ENCODE assay signal across 9 mouse cellular contexts in the genomic region with DNA sequence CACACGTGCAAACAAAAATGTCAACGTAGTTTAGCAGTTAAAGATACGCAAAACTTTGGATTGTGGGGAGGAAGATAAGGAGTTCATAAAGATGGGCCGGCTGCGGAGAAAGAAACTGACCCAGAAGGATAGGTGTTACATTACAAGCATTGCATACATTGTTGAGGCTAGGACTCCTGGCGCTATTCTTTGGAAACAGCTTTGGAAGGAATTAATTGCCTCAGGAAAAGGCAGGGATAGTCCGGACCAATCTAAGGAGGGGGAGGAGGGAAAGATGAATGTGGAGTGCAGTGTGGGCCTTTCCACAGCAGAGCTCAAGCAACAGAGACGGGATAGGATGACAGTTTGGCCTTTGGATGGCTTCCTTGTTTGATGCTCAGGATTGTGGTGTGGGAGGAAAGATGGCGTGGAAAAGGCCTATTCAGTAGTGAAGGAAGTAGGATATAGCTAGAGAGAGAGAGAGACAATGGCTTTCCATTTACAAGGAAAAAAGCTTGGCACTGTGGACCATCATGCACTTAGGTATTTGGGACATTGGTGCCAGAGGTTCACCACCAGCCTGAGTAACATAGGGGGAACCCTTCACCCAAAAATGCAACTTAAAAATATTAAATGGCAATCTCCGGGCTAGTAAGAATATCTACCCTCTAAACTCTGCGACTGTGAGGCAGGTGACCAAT. TPM values are rescaled to one million over a fixed set of nuclear protein-coding genes. Genes with fewer than 3 reads are reported as not detected.
DNase-seq lines count a peak whose midpoint lies in the region; ATAC-seq and TF ChIP-seq lines count a peak whose summit lies in the region.
"Had no signal": no experiment of that assay in that cellular context is flagged by ENCODE, and none has a peak within 500 bp of the region (broad histone marks: within the 10 kb centered on the region; RNA-seq: fewer than 3 reads in every experiment).

No protein-coding gene starts in this region.

- peak; percentile 5 for DNase-seq in embryo, embryonic 10.5 days (ENCODE audit: low spot score)
- DNase-seq in embryo, embryonic 9.5 days (ENCODE audit: extremely low spot score), result no peak
- no peak for DNase-seq in thymus, adult 2 months
- no peak for DNase-seq in thymus, postnatal 36 days
- DNase-seq in limb, embryonic 14.5 days (ENCODE audit: low spot score), result no peak
- no peak for DNase-seq in stomach, postnatal 0 days (ENCODE audit: low spot score)
- no peak for DNase-seq in gastrocnemius, postnatal 36 days
- no peak for DNase-seq in layer of hippocampus, adult 8-10 months (ENCODE audit: low spot score in 2 of 2)
- DNase-seq: thymus, postnatal 25 days had no signal

- H3K4me1 ChIP-seq in thymus, adult 2 months (replicated peaks; ENCODE audit: control insufficient read depth, insufficient read depth, low read length), result peaks cover 13% of the 10 kb centered on the region
- peaks cover 15% of the 10 kb centered on the region for H3K4me1 ChIP-seq in limb, embryonic 14.5 days (ENCODE audit: control insufficient read depth, insufficient read depth, low read length)
- peaks cover 7% of the 10 kb centered on the region for H3K4me1 ChIP-seq in stomach, postnatal 0 days (replicated peaks; ENCODE audit: control insufficient read depth, insufficient read depth)

- H3K4me3 ChIP-seq in thymus, adult 2 months (ENCODE audit: control insufficient read depth, insufficient read depth, low read length), result peak overlapping the region; percentile 95
- peak overlapping the region; percentile 97 for H3K4me3 ChIP-seq in limb, embryonic 14.5 days (replicated peaks; ENCODE audit: low read length)
- H3K4me3 ChIP-seq in stomach, postnatal 0 days (ENCODE audit: low read depth, low read length), result peak overlapping the region; percentile 99

- WGBS in thymus, adult 2 months, result 26% methylated on average over 11 of the region's 11 CpGs
- 30% methylated on average over 11 of the region's 11 CpGs for WGBS in limb, embryonic 14.5 days
- WGBS in stomach, postnatal 0 days, result 18% methylated on average over 11 of the region's 11 CpGs

- ATAC-seq in limb, embryonic 14.5 days (ENCODE audit: low FRiP score, low read depth), result no peak
- ATAC-seq in stomach, postnatal 0 days (ENCODE audit: low FRiP score, low TSS enrichment), result no peak

- TF ChIP-seq CTCF in thymus, adult 2 months (IDR thresholded peaks at IDR 0.05; ENCODE audit: borderline replicate concordance, control insufficient read depth, extremely low read depth, insufficient read depth, low read length, poor library complexity), result no peak
- no peak for TF ChIP-seq CTCF in stomach, postnatal 0 days (IDR thresholded peaks at IDR 0.05; ENCODE audit: low read depth)

- peak overlapping the region; percentile 93 for H3K4me2 ChIP-seq in limb, embryonic 14.5 days (replicated peaks; ENCODE audit: low read depth, low read length, severe bottlenecking)
- H3K4me2 ChIP-seq in stomach, postnatal 0 days (replicated peaks; ENCODE audit: low read depth), result peak overlapping the region; percentile 90

- peak overlapping the region; percentile 90 for H3K9ac ChIP-seq in limb, embryonic 14.5 days (ENCODE audit: low read depth, low read length, severe bottlenecking)
- H3K9ac ChIP-seq in stomach, postnatal 0 days (ENCODE audit: low read length), result peak overlapping the region; percentile 97

- H3K27me3 ChIP-seq in thymus, adult 2 months (ENCODE audit: control insufficient read depth, insufficient read depth, low read length), result no peaks in the 10 kb centered on the region
- no peaks in the 10 kb centered on the region for H3K27me3 ChIP-seq in limb, embryonic 14.5 days (ENCODE audit: control insufficient read depth, insufficient read depth, low read length)
- H3K27me3 ChIP-seq in stomach, postnatal 0 days (ENCODE audit: control insufficient read depth, insufficient read depth, low read length), result no peaks in the 10 kb centered on the region

- no peak overlapping the region for H3K27ac ChIP-seq in thymus, adult 2 months (ENCODE audit: control insufficient read depth, insufficient read depth, low read length)
- H3K27ac ChIP-seq in limb, embryonic 14.5 days (replicated peaks; ENCODE audit: low read depth, low read length), result no peak overlapping the region
- H3K27ac ChIP-seq in stomach, postnatal 0 days (replicated peaks), result peak overlapping the region; percentile 91; the same call in 1 of the 2 replicates

- H3K36me3 ChIP-seq in thymus, adult 2 months (ENCODE audit: control insufficient read depth, insufficient read depth, low read length), result no peaks in the 10 kb centered on the region; the same call in 1 of the 2 replicates
- peaks cover 5% of the 10 kb centered on the region; the same call in 1 of the 2 replicates for H3K36me3 ChIP-seq in limb, embryonic 14.5 days (ENCODE audit: control insufficient read depth, insufficient read depth, low read length)
- no peaks in the 10 kb centered on the region; the same call in 1 of the 2 replicates for H3K36me3 ChIP-seq in stomach, postnatal 0 days (ENCODE audit: control insufficient read depth, insufficient read depth, low read length)

- TF ChIP-seq EP300 in stomach, postnatal 0 days (optimal IDR thresholded peaks at IDR 0.05), result no peak

- TF ChIP-seq POLR2A in thymus, adult 2 months (IDR thresholded peaks at IDR 0.05; ENCODE audit: control insufficient read depth, extremely low read depth, insufficient read depth, low read length, poor library complexity), result no peak
- TF ChIP-seq POLR2A in limb, embryonic 14.5 days (IDR thresholded peaks at IDR 0.05; ENCODE audit: borderline replicate concordance, extremely low read depth, insufficient read depth, insufficient read length), result no peak

- H3K9me3 ChIP-seq in limb, embryonic 14.5 days (ENCODE audit: control insufficient read depth, low read length), result no peaks in the 10 kb centered on the region
- H3K9me3 ChIP-seq in stomach, postnatal 0 days (ENCODE audit: control insufficient read depth, low read length), result no peaks in the 10 kb centered on the region

- intact Hi-C loops in gastrocnemius, postnatal 36 days (cut with DNase I), result no loop called here

RNA-seq across cellular contexts. Expression of gene Clta, which starts 9.3 kb away (rescaled TPM):
- 184 and 193 TPM in 2 replicates for polyA plus RNA-seq in thymus, adult 2 months (2012; rRNA removed)
- 278 and 361 TPM in 2 replicates for polyA plus RNA-seq in limb, embryonic 14.5 days (2012; rRNA removed)
- polyA plus RNA-seq in limb, embryonic 14.5 days (2014; fragmentation: Nextera tagmentation; extraction: Ambion mirVana), result 252 and 264 TPM in 2 replicates
- polyA plus RNA-seq in stomach, postnatal 0 days (2015; fragmentation: Nextera tagmentation; extraction: Ambion mirVana), result 191 and 194 TPM in 2 replicates
- 10 to 100 TPM; 46.3 to 49.3 TPM for total RNA-seq in gastrocnemius, postnatal 36 days (2021)
- total RNA-seq in layer of hippocampus, adult 8-10 months (2022), result 100 to 1,000 TPM; 264 to 296 (median 284) TPM

RNA-seq across cellular contexts. Expression of gene Ccin, which starts 30.2 kb away (rescaled TPM):
- polyA plus RNA-seq in thymus, adult 2 months (2012; rRNA removed), result 0.11 and 0.32 TPM in 2 replicates
- 0.36 and 0.44 TPM in 2 replicates for polyA plus RNA-seq in limb, embryonic 14.5 days (2012; rRNA removed)
- 0.10 TPM in 1 of 2 replicates, not detected in the other for polyA plus RNA-seq in limb, embryonic 14.5 days (2014; fragmentation: Nextera tagmentation; extraction: Ambion mirVana)
- not detected in 2 replicates for polyA plus RNA-seq in stomach, postnatal 0 days (2015; fragmentation: Nextera tagmentation; extraction: Ambion mirVana)
- total RNA-seq in gastrocnemius, postnatal 36 days (2021), result not detected
- not detected for total RNA-seq in layer of hippocampus, adult 8-10 months (2022)

RNA-seq across cellular contexts. Expression of gene Glipr2, which starts 56.3 kb away (rescaled TPM):
- 20.6 and 23.4 TPM in 2 replicates for polyA plus RNA-seq in thymus, adult 2 months (2012; rRNA removed)
- 67.0 and 71.9 TPM in 2 replicates for polyA plus RNA-seq in limb, embryonic 14.5 days (2012; rRNA removed)
- polyA plus RNA-seq in limb, embryonic 14.5 days (2014; fragmentation: Nextera tagmentation; extraction: Ambion mirVana), result 108 and 121 TPM in 2 replicates
- polyA plus RNA-seq in stomach, postnatal 0 days (2015; fragmentation: Nextera tagmentation; extraction: Ambion mirVana), result 43.4 and 46.4 TPM in 2 replicates
- total RNA-seq in gastrocnemius, postnatal 36 days (2021), result 1 to 10 TPM; 2.4 to 3.0 TPM
- total RNA-seq in layer of hippocampus, adult 8-10 months (2022), result 1 to 10 TPM; 2.1 to 5.8 (median 4.5) TPM
